ENCODE assay signal across 33 mouse cellular contexts in genomic region chr16:30410914-30411313, GRCm38 (mm10).
"Had no signal": no experiment of that assay in that cellular context is flagged by ENCODE, and none has a peak within 500 bp of the region (broad histone marks: within the 10 kb centered on the region; RNA-seq: fewer than 3 reads in every experiment).

No protein-coding gene starts in this region.

- ATAC-seq: hindbrain, embryonic 16.5 days; hindbrain, postnatal 0 days; inflammation-experienced regulatory T-cells, adult 6 months; intestine, embryonic 15.5 days; intestine, embryonic 16.5 days; intestine, postnatal 0 days had no signal

- H3K9me3 ChIP-seq: heart, embryonic 10.5 days; heart, embryonic 12.5 days; heart, embryonic 13.5 days; heart, embryonic 15.5 days; hindbrain, embryonic 10.5 days; hindbrain, embryonic 12.5 days; hindbrain, embryonic 13.5 days; hindbrain, embryonic 15.5 days; intestine, embryonic 15.5 days; kidney, embryonic 15.5 days had no signal

- DNase-seq: heart, postnatal 10 days; heart, postnatal 14 days; heart, postnatal 36 days; heart, postnatal 4 days; kidney, adult 11 months; kidney, adult 18-20 months; kidney, adult 8-10 months; kidney, adult 9 months; kidney, postnatal 10 days; kidney, postnatal 14 days; kidney, postnatal 25 days; kidney, postnatal 36 days; kidney, postnatal 4 days; layer of hippocampus, adult 9-11 months; layer of hippocampus, postnatal 36 days had no signal

- H3K9ac ChIP-seq: heart, embryonic 12.5 days; heart, embryonic 13.5 days; heart, embryonic 15.5 days; hindbrain, embryonic 12.5 days; hindbrain, embryonic 13.5 days; hindbrain, embryonic 14.5 days; hindbrain, embryonic 15.5 days; intestine, embryonic 15.5 days; kidney, embryonic 15.5 days had no signal

- H3K4me1 ChIP-seq: heart, embryonic 10.5 days; heart, embryonic 12.5 days; heart, embryonic 13.5 days; heart, embryonic 15.5 days; hindbrain, embryonic 10.5 days; hindbrain, embryonic 12.5 days; hindbrain, embryonic 13.5 days; hindbrain, embryonic 15.5 days; intestine, embryonic 15.5 days; kidney, embryonic 15.5 days had no signal

- H3K27me3 ChIP-seq: heart, embryonic 12.5 days; heart, embryonic 15.5 days; hindbrain, embryonic 12.5 days; hindbrain, embryonic 13.5 days; hindbrain, embryonic 15.5 days; intestine, embryonic 15.5 days; kidney, embryonic 15.5 days had no signal

- H3K36me3 ChIP-seq: heart, embryonic 10.5 days; heart, embryonic 12.5 days; heart, embryonic 13.5 days; heart, embryonic 15.5 days; hindbrain, embryonic 10.5 days; hindbrain, embryonic 12.5 days; hindbrain, embryonic 13.5 days; hindbrain, embryonic 15.5 days; intestine, embryonic 15.5 days; kidney, embryonic 15.5 days had no signal

- H3K4me3 ChIP-seq: heart, embryonic 10.5 days; heart, embryonic 12.5 days; heart, embryonic 13.5 days; heart, embryonic 15.5 days; hindbrain, embryonic 10.5 days; hindbrain, embryonic 12.5 days; hindbrain, embryonic 13.5 days; hindbrain, embryonic 15.5 days; intestine, embryonic 15.5 days; kidney, embryonic 15.5 days; layer of hippocampus, adult 2 months had no signal

- H3K27ac ChIP-seq: heart, embryonic 10.5 days; heart, embryonic 13.5 days; heart, embryonic 15.5 days; hindbrain, embryonic 10.5 days; hindbrain, embryonic 12.5 days; hindbrain, embryonic 13.5 days; hindbrain, embryonic 14.5 days; hindbrain, embryonic 15.5 days; hindbrain, postnatal 0 days; intestine, embryonic 15.5 days; kidney, embryonic 15.5 days; kidney, postnatal 0 days; layer of hippocampus, adult 2 months had no signal
